Mouse (Mus musculus): ENCODE results near the gene Lilra5. TPM values are rescaled to one million over a fixed set of nuclear protein-coding genes. Genes with fewer than 3 reads are reported as not detected.
"Not testable (repeated sequence)": the region's sequence is repeated elsewhere in the genome, so short reads cannot be mapped to it uniquely, and the experiment has no call there.

Lilra5 gene
- polyA plus RNA-seq (2017; shearing (Covaris generic)), result not detected

- no peak for ATAC-seq
Observed at GRCm38 (mm10) chr7:4237454-4237853, at the start of gene Lilra5. Gene Lilra5, plus strand, starts transcription at chr7:4237754.

GRCm38 (mm10) chr7:4207126-4207525 is 30.4 kb upstream of the Lilra5 start:
- no peak for ATAC-seq

GRCm38 (mm10) chr7:4208626-4209025 is 28.9 kb upstream of the Lilra5 start:
- no peak for ATAC-seq

- not testable (repeated sequence) for ATAC-seq
Observed at GRCm38 (mm10) chr7:4213436-4213835, 24.1 kb upstream of the Lilra5 start.

GRCm38 (mm10) chr7:4215396-4215795 is 22.2 kb upstream of the Lilra5 start:
- no peak for ATAC-seq

GRCm38 (mm10) chr7:4215805-4216204 is 21.7 kb upstream of the Lilra5 start:
- no peak for ATAC-seq

- no peak for ATAC-seq
Observed at GRCm38 (mm10) chr7:4235536-4235935, 2.0 kb upstream of the Lilra5 start.

- no peak for ATAC-seq
Observed at GRCm38 (mm10) chr7:4239038-4239721, 1.6 kb downstream of the Lilra5 start.

- ATAC-seq, result not testable (repeated sequence)
Observed at GRCm38 (mm10) chr7:4251211-4251610, 13.7 kb downstream of the Lilra5 start.

- ATAC-seq, result not testable (repeated sequence)
Observed at GRCm38 (mm10) chr7:4256060-4256459, 18.5 kb downstream of the Lilra5 start.

- not testable (repeated sequence) for ATAC-seq
Observed at GRCm38 (mm10) chr7:4260521-4260920, 23.0 kb downstream of the Lilra5 start.

GRCm38 (mm10) chr7:4272106-4272505 is 34.6 kb downstream of the Lilra5 start:
- ATAC-seq, result not testable (repeated sequence)

GRCm38 (mm10) chr7:4273874-4274273 is 36.3 kb downstream of the Lilra5 start:
- not testable (repeated sequence) for ATAC-seq

GRCm38 (mm10) chr7:4275500-4275899 is 37.9 kb downstream of the Lilra5 start:
- not testable (repeated sequence) for ATAC-seq

GRCm38 (mm10) chr7:4292638-4293037 is 55.1 kb downstream of the Lilra5 start:
- no peak for ATAC-seq

Other genes starting within 250 kb of the Lilra5 start
- gene Lair1, start 174.6 kb upstream of the Lilra5 start, polyA plus RNA-seq (2017; shearing (Covaris generic)), result 10 to 100 TPM in 1 of 3 experiments, 1 to 10 TPM in 2; 1.3 to 16.5 (median 2.3) TPM
- under 1 TPM; 0.47 to 0.95 (median 0.62) TPM for gene Ttyh1, start 118.3 kb upstream of the Lilra5 start, polyA plus RNA-seq (2017; shearing (Covaris generic))
- 10 to 100 TPM; 22.6 to 40.2 (median 24.9) TPM for gene Leng8, start 100.7 kb upstream of the Lilra5 start, polyA plus RNA-seq (2017; shearing (Covaris generic))
- 1 to 10 TPM; 6.3 to 9.5 (median 7.2) TPM for gene Leng9, start 87.4 kb upstream of the Lilra5 start, polyA plus RNA-seq (2017; shearing (Covaris generic))
- gene Cdc42ep5, start 72.9 kb upstream of the Lilra5 start, polyA plus RNA-seq (2017; shearing (Covaris generic)), result not detected
- under 1 TPM in 1 of 3 experiments, not detected in 2; 0.33 TPM for gene Ncr1, start 100.0 kb downstream of the Lilra5 start, polyA plus RNA-seq (2017; shearing (Covaris generic))
- not detected for gene Gp6, start 160.0 kb downstream of the Lilra5 start, polyA plus RNA-seq (2017; shearing (Covaris generic))
- gene Rdh13, start 207.9 kb downstream of the Lilra5 start, polyA plus RNA-seq (2017; shearing (Covaris generic)), result 10 to 100 TPM in 2 of 3 experiments, 1 to 10 TPM in 1; 6.2 to 24.7 (median 17.4) TPM
- gene Eps8l1, start 222.9 kb downstream of the Lilra5 start, polyA plus RNA-seq (2017; shearing (Covaris generic)), result 10 to 100 TPM in 2 of 3 experiments, 1 to 10 TPM in 1; 3.8 to 22.3 (median 12.5) TPM

Data from inflammation-experienced regulatory T-cells, adult 6 months (primary cell).